Mouse (Mus musculus): Measurements from ENCODE around the gene Bspry. TPM values are rescaled to one million over a fixed set of nuclear protein-coding genes. Genes with fewer than 3 reads are reported as not detected.
A peak's percentile ranks its signal among the peaks of the same experiment; 100 is the strongest.
"Not testable (repeated sequence)": the region's sequence is repeated elsewhere in the genome, so short reads cannot be mapped to it uniquely, and the experiment has no call there.

Gene Bspry
- polyA plus RNA-seq, 1 experiment from 2014 or later = 47.9 TPM

DNA sequence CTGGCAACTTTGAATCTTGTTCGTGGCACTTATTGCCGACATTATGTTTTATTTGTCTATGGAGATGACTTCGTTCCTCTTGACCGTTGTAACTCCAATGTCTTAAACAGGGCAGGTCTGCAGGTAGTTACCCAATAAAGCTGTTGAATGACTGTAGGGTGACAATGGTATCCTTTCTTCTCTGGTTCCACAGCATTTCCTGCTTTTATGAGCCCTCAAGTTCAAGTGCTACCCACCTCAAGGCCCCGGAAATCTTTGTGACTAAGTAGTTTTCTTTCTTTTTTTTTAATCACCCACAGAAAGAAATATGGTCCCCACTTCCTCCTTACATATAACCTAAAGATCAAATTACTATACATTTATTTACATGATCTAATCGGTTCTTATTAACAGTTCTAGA is 4.1 kb upstream of the Bspry start:
- no peaks in the 10 kb centered on the region for H3K36me3 ChIP-seq (ENCODE audit: control insufficient read depth, insufficient read depth, low read length)
- H3K4me2 ChIP-seq (ENCODE audit: low read depth, low read length) = no peak overlapping the region
- H3K4me3 ChIP-seq (ENCODE audit: low read length) = no peak overlapping the region
- H3K9ac ChIP-seq (ENCODE audit: low read length) = no peak overlapping the region
- peak overlapping the region; percentile 36 for H3K27ac ChIP-seq (ENCODE audit: low read length)
- H3K27me3 ChIP-seq (ENCODE audit: control insufficient read depth, insufficient read depth, low read depth, low read length) = peaks cover 2% of the 10 kb centered on the region; the same call in 1 of the 2 replicates
- WGBS = 58% methylated on average over 6 of the region's 6 CpGs
- ATAC-seq (ENCODE audit: low read depth) = no peak
- H3K4me1 ChIP-seq (replicated peaks; ENCODE audit: control insufficient read depth, insufficient read depth, low read length) = peaks cover 15% of the 10 kb centered on the region
- no peaks in the 10 kb centered on the region for H3K9me3 ChIP-seq (ENCODE audit: control insufficient read depth, low read length)

DNA sequence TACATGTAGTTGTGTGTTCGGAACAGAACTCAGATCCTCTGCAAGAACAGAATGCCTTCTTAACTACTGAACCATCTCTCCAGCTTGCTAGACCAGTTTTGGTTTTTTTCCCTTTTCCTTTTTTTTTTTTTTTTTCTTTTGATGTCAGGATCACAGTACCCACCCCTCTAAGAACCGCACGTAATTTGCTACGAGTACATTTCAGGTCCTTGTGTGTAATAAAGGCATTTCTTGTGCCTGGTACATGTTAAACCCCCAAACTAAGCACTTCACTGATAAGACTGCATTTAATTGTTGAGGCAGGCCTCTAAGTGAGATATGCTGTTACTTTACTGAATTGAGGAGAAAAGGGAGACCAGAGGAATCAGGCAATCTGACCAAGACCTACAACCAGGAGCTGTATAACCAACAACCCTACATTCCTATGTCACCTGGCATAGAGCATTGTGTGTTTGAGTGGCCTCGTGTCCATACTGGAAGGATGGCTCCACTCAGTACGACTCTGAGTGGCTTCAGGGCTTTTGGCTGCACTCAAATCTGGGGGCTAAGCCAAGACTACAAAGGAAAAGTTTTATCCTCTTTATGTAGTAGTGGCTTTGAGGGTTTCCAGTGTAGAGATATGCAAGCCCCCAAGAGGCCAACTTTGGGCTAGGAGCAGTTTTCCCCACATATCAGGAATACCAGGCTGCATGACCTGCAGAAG is 2.2 kb upstream of the Bspry start:
- peaks cover 15% of the 10 kb centered on the region for H3K4me1 ChIP-seq (replicated peaks; ENCODE audit: control insufficient read depth, insufficient read depth, low read length)
- ATAC-seq (ENCODE audit: low read depth) = peak; percentile 79
- H3K9ac ChIP-seq (ENCODE audit: low read length) = no peak overlapping the region
- H3K36me3 ChIP-seq (ENCODE audit: control insufficient read depth, insufficient read depth, low read length) = no peaks in the 10 kb centered on the region
- H3K4me2 ChIP-seq (ENCODE audit: low read depth, low read length) = no peak overlapping the region
- H3K4me3 ChIP-seq (ENCODE audit: low read length) = no peak overlapping the region
- H3K9me3 ChIP-seq (ENCODE audit: control insufficient read depth, low read length) = no peaks in the 10 kb centered on the region
- WGBS = 51% methylated on average over 6 of the region's 6 CpGs
- H3K27ac ChIP-seq (ENCODE audit: low read length) = peak overlapping the region; percentile 91
- H3K27me3 ChIP-seq (ENCODE audit: control insufficient read depth, insufficient read depth, low read depth, low read length) = peaks cover 2% of the 10 kb centered on the region; the same call in 1 of the 2 replicates

DNA sequence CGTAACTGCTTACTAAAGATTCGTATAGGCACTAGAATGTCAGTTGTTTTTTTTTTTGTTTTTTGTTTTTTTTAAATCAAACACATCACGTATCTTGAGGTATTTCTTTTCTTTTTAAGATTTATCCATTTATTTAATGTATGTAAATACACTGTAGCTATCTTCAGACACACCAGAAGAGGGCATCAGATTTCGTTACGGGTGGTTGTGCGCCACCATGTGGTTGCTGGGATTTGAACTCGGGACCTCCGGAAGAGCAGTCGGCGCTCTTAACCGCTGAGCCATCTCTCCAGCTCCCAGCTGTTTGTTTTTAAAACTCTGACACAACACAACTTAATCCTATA is 288 bp upstream of the Bspry start:
- ATAC-seq (ENCODE audit: low read depth); H3K36me3 ChIP-seq (ENCODE audit: control insufficient read depth, insufficient read depth, low read length); H3K9me3 ChIP-seq (ENCODE audit: control insufficient read depth, low read length); H3K27me3 ChIP-seq (ENCODE audit: control insufficient read depth, insufficient read depth, low read depth, low read length): not testable (repeated sequence)
- H3K4me2 ChIP-seq (ENCODE audit: low read depth, low read length) = peak overlapping the region; percentile 79
- peak overlapping the region; percentile 73; the same call in 1 of the 2 replicates for H3K9ac ChIP-seq (ENCODE audit: low read length)
- peak overlapping the region; percentile 65 for H3K4me3 ChIP-seq (ENCODE audit: low read length)
- 0 out of 2 replicates have a peak overlapping the region, but pooled peaks have one; percentile 38 for H3K27ac ChIP-seq (ENCODE audit: low read length)
- 12% methylated on average over 11 of the region's 11 CpGs for WGBS
- H3K4me1 ChIP-seq (replicated peaks; ENCODE audit: control insufficient read depth, insufficient read depth, low read length) = peaks cover 15% of the 10 kb centered on the region

DNA sequence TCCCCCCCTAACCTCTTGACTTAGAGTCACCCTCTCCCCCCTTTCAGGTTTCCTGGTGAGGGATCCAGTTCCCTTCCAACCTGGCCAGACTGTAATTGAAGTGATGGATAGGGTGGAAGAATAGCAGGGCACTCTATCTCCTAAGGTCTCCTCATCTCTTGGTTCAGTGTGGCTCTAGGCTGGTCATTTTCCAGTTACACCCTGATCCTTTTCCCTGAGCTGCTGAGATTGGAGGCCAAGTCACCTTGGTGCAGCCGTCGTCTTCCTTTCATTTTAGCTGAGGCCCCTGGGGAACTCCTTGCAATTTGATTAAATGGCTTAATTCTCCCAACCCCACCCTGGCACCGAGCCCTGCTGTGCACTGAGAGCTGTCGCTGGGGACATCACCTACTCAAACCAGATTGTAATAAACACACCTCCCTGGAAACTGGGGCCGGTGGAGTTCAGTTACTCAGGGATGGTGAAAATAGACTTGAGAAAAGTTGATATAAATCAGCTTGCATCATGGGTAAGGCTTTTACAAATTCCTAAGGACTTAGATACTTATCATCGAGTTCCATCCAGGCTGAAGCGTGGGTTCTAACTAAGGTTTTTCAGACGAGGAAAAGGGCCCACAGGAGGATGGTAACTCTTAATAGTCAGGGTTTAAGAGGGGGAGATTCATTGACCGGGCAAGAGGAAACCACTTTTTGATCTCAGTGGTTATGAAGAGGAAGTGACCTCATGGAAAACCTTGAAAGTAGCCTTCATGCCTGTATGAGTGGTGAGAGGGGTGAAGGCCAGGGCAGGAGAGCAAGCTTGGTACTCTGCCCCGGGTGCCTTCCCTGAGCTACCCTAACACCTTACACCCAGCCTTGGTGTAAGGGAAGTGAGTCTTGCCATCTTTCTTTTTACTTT is 1.1 kb downstream of the Bspry start:
- no peak for ATAC-seq (ENCODE audit: low read depth)
- 27% methylated on average over 10 of the region's 10 CpGs for WGBS
- H3K27ac ChIP-seq (ENCODE audit: low read length) = peak overlapping the region; percentile 56

DNA sequence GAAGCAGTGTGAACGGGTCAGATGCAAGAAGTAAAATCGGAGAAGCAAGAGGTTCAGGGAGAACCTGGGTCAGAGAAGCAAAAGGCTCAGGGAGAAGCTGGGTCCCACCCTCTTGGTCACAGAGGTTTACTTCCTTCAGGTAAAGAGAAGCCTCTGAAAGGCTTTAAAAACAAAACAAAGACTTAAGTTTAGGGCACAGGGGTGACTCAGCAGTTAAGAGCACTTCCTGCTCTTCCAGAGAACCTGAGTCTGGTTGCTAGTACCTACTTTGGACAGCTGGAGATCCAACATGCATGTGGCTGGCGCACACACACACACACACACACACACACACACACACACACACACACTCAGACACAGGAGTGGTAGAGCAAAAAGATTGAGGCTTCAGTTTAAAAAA is 5.1 kb downstream of the Bspry start:
- H3K27me3 ChIP-seq (ENCODE audit: control insufficient read depth, insufficient read depth, low read depth, low read length) = peaks cover under 1% of the 10 kb centered on the region; the same call in 1 of the 2 replicates
- H3K27ac ChIP-seq (ENCODE audit: low read length) = no peak overlapping the region
- no peak overlapping the region for H3K4me2 ChIP-seq (ENCODE audit: low read depth, low read length)
- H3K9ac ChIP-seq (ENCODE audit: low read length) = no peak overlapping the region
- WGBS = 79% methylated on average over 3 of the region's 3 CpGs
- H3K36me3 ChIP-seq (ENCODE audit: control insufficient read depth, insufficient read depth, low read length) = no peaks in the 10 kb centered on the region
- peaks cover under 1% of the 10 kb centered on the region; the same call in 1 of the 2 replicates for H3K4me1 ChIP-seq (replicated peaks; ENCODE audit: control insufficient read depth, insufficient read depth, low read length)
- no peak for ATAC-seq (ENCODE audit: low read depth)
- no peaks in the 10 kb centered on the region for H3K9me3 ChIP-seq (ENCODE audit: control insufficient read depth, low read length)
- no peak overlapping the region for H3K4me3 ChIP-seq (ENCODE audit: low read length)

More for the DNA sequence above, 1.1 kb downstream of the Bspry start:
- Histone ChIP-seq H3K27me3 (ENCODE audit: control insufficient read depth, insufficient read depth, low read depth, low read length) (peaks cover 2% of the 10 kb centered on the region; the same call in 1 of the 2 replicates), H3K4me1 (replicated peaks; ENCODE audit: control insufficient read depth, insufficient read depth, low read length) (peaks cover 15% of the 10 kb centered on the region), H3K9ac (ENCODE audit: low read length) (peak overlapping the region; percentile 43; the same call in 1 of the 2 replicates), H3K36me3 (ENCODE audit: control insufficient read depth, insufficient read depth, low read length) (no peaks in the 10 kb centered on the region), H3K9me3 (ENCODE audit: control insufficient read depth, low read length) (no peaks in the 10 kb centered on the region), H3K4me2 (ENCODE audit: low read depth, low read length) (peak overlapping the region; percentile 79), H3K4me3 (ENCODE audit: low read length) (peak overlapping the region; percentile 65)

DNA sequence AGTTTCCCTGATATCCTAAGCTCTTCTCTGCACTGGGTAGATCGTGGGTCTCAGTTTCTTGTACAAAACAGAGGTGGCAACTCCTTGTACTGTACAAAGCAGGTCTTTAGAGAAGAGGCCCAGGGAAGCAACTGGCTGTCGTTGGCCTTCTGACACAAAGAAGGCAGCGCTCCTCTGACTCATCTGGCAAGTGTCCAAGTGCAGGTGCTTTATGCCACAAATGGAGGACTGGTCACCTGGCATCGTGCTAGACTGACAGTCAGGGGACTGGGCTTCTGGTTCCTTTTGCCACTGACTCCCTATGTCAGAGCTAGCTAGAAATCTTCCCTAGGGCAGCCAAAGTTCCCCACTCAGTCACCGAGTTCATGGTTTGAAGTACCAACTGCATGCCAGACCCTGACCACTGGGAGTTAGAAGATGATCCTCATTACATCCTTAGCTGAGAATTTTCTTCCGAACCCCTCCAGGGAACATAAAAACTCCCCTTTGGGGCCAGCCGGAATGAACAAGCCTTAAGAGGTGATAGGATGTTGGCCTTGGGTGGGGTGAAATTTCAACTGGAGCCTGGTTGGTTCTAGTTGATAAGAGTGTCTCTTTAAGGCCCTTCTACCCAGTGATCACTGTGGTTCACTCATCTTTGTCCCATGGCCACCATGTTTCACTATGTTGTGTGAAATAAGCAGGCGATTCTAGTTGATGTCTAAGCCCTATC is 5.8 kb downstream of the Bspry start:
- no peak for ATAC-seq (ENCODE audit: low read depth)
- 75% methylated on average over 8 of the region's 8 CpGs for WGBS

DNA sequence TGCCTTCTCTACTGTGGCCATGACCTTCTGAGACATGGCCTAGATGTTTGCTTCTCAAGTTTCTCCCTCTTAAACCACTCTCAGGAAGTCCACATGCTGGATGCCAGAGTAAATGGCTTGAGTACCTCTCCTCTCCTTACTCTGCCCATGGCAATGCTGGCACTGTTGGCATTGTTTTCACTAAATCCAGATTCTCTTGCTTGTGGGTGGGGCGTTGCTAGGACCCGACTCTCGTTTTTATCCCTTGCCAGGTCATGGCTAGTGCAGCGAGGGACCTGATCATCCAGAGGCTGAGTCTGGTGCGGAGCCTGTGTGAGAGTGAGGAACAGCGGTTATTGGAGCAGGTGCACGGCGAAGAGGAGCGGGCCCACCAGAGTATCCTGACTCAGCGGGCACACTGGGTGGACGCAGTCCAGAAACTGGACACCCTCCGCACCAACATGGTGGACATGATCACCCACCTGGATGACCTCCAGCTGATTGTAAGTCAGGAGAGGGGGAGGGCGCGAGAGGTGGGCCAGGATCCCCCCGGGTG is 6.4 kb downstream of the Bspry start:
- Histone ChIP-seq H3K27ac (ENCODE audit: low read length) (no peak overlapping the region), H3K36me3 (ENCODE audit: control insufficient read depth, insufficient read depth, low read length) (no peaks in the 10 kb centered on the region; the same call in 1 of the 2 replicates), H3K4me2 (ENCODE audit: low read depth, low read length) (no peak overlapping the region), H3K9me3 (ENCODE audit: control insufficient read depth, low read length) (no peaks in the 10 kb centered on the region), H3K4me3 (ENCODE audit: low read length) (no peak overlapping the region), H3K9ac (ENCODE audit: low read length) (no peak overlapping the region), H3K4me1 (replicated peaks; ENCODE audit: control insufficient read depth, insufficient read depth, low read length) (no peaks in the 10 kb centered on the region), H3K27me3 (ENCODE audit: control insufficient read depth, insufficient read depth, low read depth, low read length) (no peaks in the 10 kb centered on the region)
- 85% methylated on average over 15 of the region's 15 CpGs for WGBS
- no peak for ATAC-seq (ENCODE audit: low read depth)

More for the DNA sequence above, 5.8 kb downstream of the Bspry start:
- no peak overlapping the region for H3K9ac ChIP-seq (ENCODE audit: low read length)
- no peak overlapping the region for H3K4me2 ChIP-seq (ENCODE audit: low read depth, low read length)
- no peaks in the 10 kb centered on the region for H3K27me3 ChIP-seq (ENCODE audit: control insufficient read depth, insufficient read depth, low read depth, low read length)
- H3K9me3 ChIP-seq (ENCODE audit: control insufficient read depth, low read length) = no peaks in the 10 kb centered on the region
- H3K4me3 ChIP-seq (ENCODE audit: low read length) = no peak overlapping the region
- no peak overlapping the region for H3K27ac ChIP-seq (ENCODE audit: low read length)
- H3K36me3 ChIP-seq (ENCODE audit: control insufficient read depth, insufficient read depth, low read length) = no peaks in the 10 kb centered on the region; the same call in 1 of the 2 replicates
- H3K4me1 ChIP-seq (replicated peaks; ENCODE audit: control insufficient read depth, insufficient read depth, low read length) = no peaks in the 10 kb centered on the region

DNA sequence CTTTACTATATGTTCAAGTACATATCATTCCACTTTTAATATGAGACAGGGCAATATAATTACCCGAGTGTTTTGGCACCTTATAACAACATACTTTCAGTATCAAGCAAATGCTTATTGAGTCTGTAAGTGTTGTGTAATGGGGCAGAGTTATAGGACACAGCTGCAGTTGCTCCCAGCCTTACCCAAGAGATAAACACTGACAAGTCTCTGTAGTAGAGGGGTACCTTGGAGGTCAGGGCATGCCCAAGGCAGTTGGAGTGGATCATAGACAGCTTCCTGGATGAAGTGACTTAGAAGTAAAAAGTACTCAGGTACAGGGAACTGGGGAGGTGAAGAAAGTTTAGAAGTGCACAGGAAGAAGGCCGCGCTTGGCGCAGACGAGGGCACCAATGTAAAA is 7.3 kb downstream of the Bspry start:
- Histone ChIP-seq H3K9me3 (ENCODE audit: control insufficient read depth, low read length) (no peaks in the 10 kb centered on the region), H3K27ac (ENCODE audit: low read length) (no peak overlapping the region), H3K9ac (ENCODE audit: low read length) (no peak overlapping the region), H3K4me2 (ENCODE audit: low read depth, low read length) (no peak overlapping the region), H3K27me3 (ENCODE audit: control insufficient read depth, insufficient read depth, low read depth, low read length) (no peaks in the 10 kb centered on the region), H3K4me3 (ENCODE audit: low read length) (no peak overlapping the region), H3K36me3 (ENCODE audit: control insufficient read depth, insufficient read depth, low read length) (no peaks in the 10 kb centered on the region; the same call in 1 of the 2 replicates), H3K4me1 (replicated peaks; ENCODE audit: control insufficient read depth, insufficient read depth, low read length) (no peaks in the 10 kb centered on the region)
- 82% methylated on average over 5 of the region's 5 CpGs for WGBS
- peak; percentile 57; the same call in 1 of the 2 replicates for ATAC-seq (ENCODE audit: low read depth)

All from lung, embryonic 16.5 days (tissue).